Mouse (Mus musculus) ES-E14 (cell line): ENCODE data around the gene Pex16. TPM values are rescaled to one million over a fixed set of nuclear protein-coding genes. Genes with fewer than 3 reads are reported as not detected.

Experiments
- DNase-seq: peaks from one replicate; pipeline ENCODE4 v3.0.0-alpha.2; 2013; ENCODE audit warnings: low read depth, low spot score
- H3K27ac ChIP-seq: 2 replicates; pipeline ENCODE4 v1.5.1; 2012; ENCODE audit warnings: low read depth, mild to moderate bottlenecking, low read length, moderate library complexity, mixed read lengths; ENCODE audit not compliant: poor library complexity, insufficient read depth, severe bottlenecking
- H3K36me3 ChIP-seq: 2 replicates; pipeline ENCODE4 v1.6.1; 2012; ENCODE audit warnings: mild to moderate bottlenecking, low read length, moderate library complexity, mixed read lengths; ENCODE audit not compliant: control insufficient read depth, poor library complexity, insufficient read depth, severe bottlenecking
- H3K4me1 ChIP-seq, 2 experiments: fragments of 150-350 bp in 1 of 2; sonication (generic) in 1 of 2; 2 replicates each; pipeline ENCODE4 v1.6.1; 2012; ENCODE audit warnings: low read length in 2 of 2, mild to moderate bottlenecking in 1 of 2, mixed read lengths in 1 of 2; ENCODE audit not compliant: control insufficient read depth in 2 of 2, insufficient read depth in 2 of 2, poor library complexity in 1 of 2
- H3K4me3 ChIP-seq, 2 experiments: fragments of 150-350 bp in 1 of 2; sonication (generic) in 1 of 2; 2 replicates each; pipeline ENCODE4 v1.5.1; 2012; ENCODE audit warnings: low read length in 2 of 2, low read depth in 1 of 2, mild to moderate bottlenecking in 1 of 2, mixed read lengths in 1 of 2; ENCODE audit not compliant: insufficient read depth in 1 of 2, poor library complexity in 1 of 2, severe bottlenecking in 1 of 2
- H3K9ac ChIP-seq: 2 replicates; pipeline ENCODE4 v1.6.1; 2012; ENCODE audit warnings: low read depth, mild to moderate bottlenecking, low read length, mixed read lengths; ENCODE audit not compliant: poor library complexity, insufficient read depth, severe bottlenecking
- H3K9me3 ChIP-seq: fragments of 150-350 bp; sonication (generic); 2 replicates; pipeline ENCODE4 v1.6.1; 2012; ENCODE audit warnings: low read depth, mild to moderate bottlenecking, low read length; ENCODE audit not compliant: control insufficient read depth, insufficient read depth
- CHD2 ChIP-seq: IDR thresholded peaks from 2 replicates; pipeline ENCODE4 v1.6.1; 2014; ENCODE audit warnings: mild to moderate bottlenecking, low read depth, low read length, inconsistent platforms
- HCFC1 ChIP-seq: IDR thresholded peaks from 2 replicates; pipeline ENCODE4 v1.6.1; 2012; ENCODE audit warnings: low read length, inconsistent platforms, borderline replicate concordance; ENCODE audit not compliant: insufficient read depth
- MAFK ChIP-seq: IDR thresholded peaks from 2 replicates; pipeline ENCODE4 v1.6.1; 2014; ENCODE audit warnings: mild to moderate bottlenecking, low read depth, low read length, inconsistent platforms; ENCODE audit not compliant: insufficient read depth
- ZC3H11A ChIP-seq: IDR thresholded peaks from 2 replicates; pipeline ENCODE4 v1.6.1; 2012; ENCODE audit warnings: low read depth, mild to moderate bottlenecking, inconsistent platforms, low read length, borderline replicate concordance
- ZNF384 ChIP-seq: IDR thresholded peaks from 2 replicates; pipeline ENCODE4 v1.6.1; 2012; ENCODE audit warnings: low read depth, low read length, inconsistent platforms
- in situ Hi-C, 2 experiments: fragments of 600-800 bp; cut with MboI; formaldehyde crosslinking; loops; one replicate each; pipeline ENCODE4 v1.15.1; 2025; ENCODE audit warnings: low sequenced_read_pairs in 2 of 2, inconsistent platforms in 1 of 2; ENCODE audit not compliant: unreplicated experiment in 2 of 2
- total RNA-seq: library from RNA; depleted of rRNA; stranded (reverse); fragments of 300-350 nt; gene quantifications from 2 replicates; pipeline ENCODE4 v1.2.3, GENCODE M21; 2012; rRNA removed

Gene Pex16
- total RNA-seq, 1 experiment, result 21.1 TPM

- Histone ChIP-seq H3K4me3 (no peak overlapping the region), H3K9ac (no peak overlapping the region), H3K9me3 (no peaks in the 10 kb centered on the region), H3K27ac (no peak overlapping the region), H3K4me1 (peaks cover 18 to 42% of the 10 kb centered on the region in 2 experiments), H3K36me3 (peaks cover 14% of the 10 kb centered on the region)
- TF ChIP-seq ZNF384 (no peak), MAFK (no peak), ZC3H11A (no peak), CHD2 (no peak), HCFC1 (no peak)
- in situ Hi-C loops, result no loop called here
- no peak for DNase-seq
Observed at GRCm38 (mm10) chr2:92426426-92426825, 52.0 kb downstream of the Pex16 start.

GRCm38 (mm10) chr2:92427882-92428281, 53.4 kb downstream of the Pex16 start:
- Histone ChIP-seq H3K9ac (no peak overlapping the region), H3K4me1 (peaks cover 18 to 45% of the 10 kb centered on the region in 2 experiments), H3K36me3 (peaks cover 4% of the 10 kb centered on the region; the same call in 1 of the 2 replicates), H3K27ac (no peak overlapping the region), H3K9me3 (no peaks in the 10 kb centered on the region), H3K4me3 (no peak overlapping the region)
- TF ChIP-seq ZNF384, result no peak
- no peak for TF ChIP-seq HCFC1
- no peak for TF ChIP-seq MAFK
- TF ChIP-seq ZC3H11A, result no peak
- TF ChIP-seq CHD2, result no peak
- in situ Hi-C loops, result no loop called here
- DNase-seq, result no peak

GRCm38 (mm10) chr2:92430089-92430488, 55.6 kb downstream of the Pex16 start:
- Histone ChIP-seq H3K9me3 (no peaks in the 10 kb centered on the region), H3K4me3 (no peak overlapping the region), H3K27ac (no peak overlapping the region), H3K36me3 (peaks cover 4% of the 10 kb centered on the region; the same call in 1 of the 2 replicates), H3K4me1 (peaks cover 19 to 30% of the 10 kb centered on the region in 2 experiments), H3K9ac (no peak overlapping the region)
- DNase-seq, result no peak
- no peak for TF ChIP-seq ZC3H11A
- TF ChIP-seq HCFC1, result no peak
- no peak for TF ChIP-seq MAFK
- no peak for TF ChIP-seq ZNF384
- no peak for TF ChIP-seq CHD2
- in situ Hi-C loops, result loop anchor here in 1 of 2 experiments (10.0 kb wide), 1 partner anchor 465 kb away; no protein-coding TSS in a partner anchor

Other genes with a start within 250 kb of the Pex16 start
- gene Large2, start 193 bp downstream of the Pex16 start, total RNA-seq, result 10.3 and 17.5 TPM in 2 replicates
- gene 1700029I15Rik, start 7.9 kb downstream of the Pex16 start, total RNA-seq, result 1.3 and 1.6 TPM in 2 replicates
- gene Mapk8ip1, start 26.6 kb downstream of the Pex16 start, total RNA-seq, result 10.1 and 11.6 TPM in 2 replicates
- gene Cry2, start 59.4 kb downstream of the Pex16 start, total RNA-seq, result 11.7 and 19.3 TPM in 2 replicates
- 4.8 and 5.2 TPM in 2 replicates for gene Slc35c1, start 85.9 kb downstream of the Pex16 start, total RNA-seq
- gene Chst1, start 225.0 kb downstream of the Pex16 start, total RNA-seq, result 0.42 and 0.98 TPM in 2 replicates